Mouse (Mus musculus) kidney, embryonic 16.5 days (tissue): ENCODE results near the gene Snrk. TPM values are rescaled to one million over a fixed set of nuclear protein-coding genes. Genes with fewer than 3 reads are reported as not detected.
A peak's percentile ranks its signal among the peaks of the same experiment; 100 is the strongest.

Experiments used
- ATAC-seq: fragments of 200-750 bp; cut with Nextera tagmentation; 2 replicates; pipeline ENCODE4 v1.8.0; 2017; ENCODE audit warnings: moderate TSS enrichment; ENCODE audit not compliant: low FRiP score, low TSS enrichment
- H3K27ac ChIP-seq: fragments of 300-500 bp; sonication (generic); 2 replicates; pipeline ENCODE4 v1.5.1; 2014; ENCODE audit warnings: low read length
- H3K27me3 ChIP-seq: fragments of 300-500 bp; sonication (generic); 2 replicates; pipeline ENCODE4 v1.6.1; 2014; ENCODE audit warnings: low read length, control low read depth, mixed read lengths; ENCODE audit not compliant: insufficient read depth
- H3K36me3 ChIP-seq: fragments of 300-500 bp; sonication (generic); 2 replicates; pipeline ENCODE4 v1.6.1; 2014; ENCODE audit warnings: low read length, control low read depth, mixed read lengths; ENCODE audit not compliant: insufficient read depth
- H3K4me1 ChIP-seq: fragments of 300-500 bp; sonication (generic); 2 replicates; pipeline ENCODE4 v1.6.1; 2014; ENCODE audit warnings: low read length, control low read depth, mixed read lengths; ENCODE audit not compliant: insufficient read depth
- H3K4me2 ChIP-seq: fragments of 300-500 bp; sonication (generic); replicated peaks from 2 replicates; pipeline ENCODE4 v1.6.1; 2014; ENCODE audit warnings: low read depth, low read length
- H3K4me3 ChIP-seq: fragments of 300-500 bp; sonication (generic); 2 replicates; pipeline ENCODE4 v1.5.1; 2014; ENCODE audit warnings: mild to moderate bottlenecking, low read length
- H3K9ac ChIP-seq: fragments of 300-500 bp; sonication (generic); replicated peaks from 2 replicates; pipeline ENCODE4 v1.6.1; 2014; ENCODE audit warnings: low read length
- H3K9me3 ChIP-seq: fragments of 300-500 bp; sonication (generic); 2 replicates; pipeline ENCODE4 v1.6.1; 2016; ENCODE audit warnings: low read length, control low read depth
- WGBS: fragments of 180-500 bp; shearing (Covaris S2); extraction: QIAGEN DNeasy Blood & Tissue Kit; methylation state at CpG from one replicate; pipeline ENCODE4 v1.1.7; 2014; 5-methylcytosine and 5-hydroxymethylcytosine counted together
- polyA plus RNA-seq: library from polyadenylated mRNA; unstranded; fragments of >200 nt; fragmentation: Nextera tagmentation; extraction: Ambion mirVana; gene quantifications from 2 replicates; pipeline ENCODE4 v1.2.1, GENCODE M21; 2015

Gene Snrk
- polyA plus RNA-seq, 1 experiment from 2014 or later, result 65.1 TPM

DNA sequence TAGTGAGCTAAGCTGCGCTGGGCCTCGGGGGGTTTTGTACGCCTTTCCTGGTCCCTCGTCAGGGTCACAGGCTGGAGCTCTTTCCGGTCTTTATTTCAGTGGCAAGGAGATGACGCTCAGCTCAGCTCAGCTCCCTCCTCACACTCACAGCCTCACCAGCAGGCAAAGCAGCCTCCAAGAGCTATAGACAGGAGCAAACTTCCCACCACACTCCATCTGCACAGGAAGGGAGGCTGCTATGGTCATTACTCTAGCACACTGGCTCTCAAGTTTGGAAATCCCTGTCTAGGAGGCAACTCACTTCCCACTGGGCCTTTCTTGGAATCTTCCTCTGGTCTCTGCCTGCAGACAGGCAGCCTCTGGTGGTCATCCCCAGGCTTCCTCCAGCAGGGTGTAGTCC is 68.9 kb downstream of the Snrk start:
- peaks cover 14% of the 10 kb centered on the region; the same call in 1 of the 2 replicates for H3K4me1 ChIP-seq
- H3K36me3 ChIP-seq, result no peaks in the 10 kb centered on the region
- no peaks in the 10 kb centered on the region for H3K27me3 ChIP-seq
- WGBS, result 61% methylated on average over 6 of the region's 6 CpGs
- no peak overlapping the region for H3K4me2 ChIP-seq
- no peak overlapping the region for H3K9ac ChIP-seq
- no peak for ATAC-seq
- no peak overlapping the region for H3K4me3 ChIP-seq
- H3K27ac ChIP-seq, result peak overlapping the region; percentile 19
- no peaks in the 10 kb centered on the region for H3K9me3 ChIP-seq

DNA sequence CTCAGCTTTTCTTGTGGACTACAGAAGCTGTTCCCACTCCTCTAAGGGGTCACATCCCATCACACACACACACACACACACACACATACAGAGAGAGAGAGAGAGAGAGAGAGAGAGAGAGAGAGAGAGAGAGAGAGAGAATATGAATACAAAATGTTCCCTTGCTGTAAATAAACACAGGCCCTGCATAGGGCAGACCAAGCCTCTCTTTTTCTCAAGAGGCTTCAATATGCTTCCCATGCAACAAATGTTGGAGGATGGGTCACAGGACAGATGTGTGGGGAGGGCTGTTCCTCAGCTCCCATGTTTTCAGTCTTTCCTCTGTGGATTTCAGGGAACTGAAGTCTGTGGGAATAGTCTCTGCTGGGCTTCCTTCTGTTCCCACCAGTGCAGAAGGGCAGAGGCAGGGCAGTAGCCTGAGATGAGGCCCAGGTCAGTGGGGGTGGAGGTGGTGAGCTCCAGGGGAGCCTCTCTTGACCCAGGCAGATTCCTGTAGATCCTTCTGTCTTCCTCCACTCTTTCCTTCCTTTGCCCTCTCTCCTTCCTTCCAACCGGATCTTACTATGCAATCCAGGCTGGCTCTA is 69.7 kb downstream of the Snrk start:
- ATAC-seq, result peak; percentile 52; the same call in 1 of the 2 replicates
- 77% methylated on average over 1 of the region's 1 CpGs for WGBS

DNA sequence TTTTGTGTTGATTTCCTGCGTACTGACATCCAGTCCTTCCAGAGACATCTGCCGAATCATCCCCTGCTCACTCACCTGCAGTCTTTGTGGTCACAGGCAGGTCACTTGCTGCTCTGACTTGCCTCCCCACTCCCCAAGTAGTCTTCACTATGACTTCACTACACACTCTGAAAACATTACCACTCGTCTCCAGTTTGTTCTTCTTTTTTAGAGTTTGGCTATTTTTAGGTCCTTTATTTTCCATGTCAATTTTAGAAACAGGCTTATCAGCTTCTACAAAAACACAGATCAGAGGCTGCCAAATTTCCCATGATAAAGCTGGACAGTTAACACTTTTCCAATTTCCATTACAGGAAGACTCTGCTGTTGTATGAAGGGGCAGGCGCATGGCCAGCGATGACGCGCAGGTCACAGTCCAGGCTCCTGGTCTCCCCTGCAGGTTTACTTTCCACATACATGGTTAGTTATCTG is 70.4 kb downstream of the Snrk start:
- Histone ChIP-seq H3K9ac (no peak overlapping the region), H3K9me3 (no peaks in the 10 kb centered on the region), H3K27me3 (no peaks in the 10 kb centered on the region), H3K4me2 (no peak overlapping the region), H3K4me3 (no peak overlapping the region), H3K27ac (0 out of 2 replicates have a peak overlapping the region, but pooled peaks have one; percentile 0), H3K36me3 (no peaks in the 10 kb centered on the region), H3K4me1 (peaks cover 14% of the 10 kb centered on the region; the same call in 1 of the 2 replicates)
- ATAC-seq, result no peak
- 78% methylated on average over 7 of the region's 7 CpGs for WGBS

More for the DNA sequence above, 69.7 kb downstream of the Snrk start:
- Histone ChIP-seq H3K9ac (0 out of 2 replicates have a peak overlapping the region, but pooled peaks have one; percentile 7), H3K36me3 (no peaks in the 10 kb centered on the region), H3K4me2 (no peak overlapping the region), H3K27me3 (no peaks in the 10 kb centered on the region), H3K27ac (peak overlapping the region; percentile 57), H3K4me3 (no peak overlapping the region), H3K9me3 (no peaks in the 10 kb centered on the region), H3K4me1 (peaks cover 14% of the 10 kb centered on the region; the same call in 1 of the 2 replicates)

DNA sequence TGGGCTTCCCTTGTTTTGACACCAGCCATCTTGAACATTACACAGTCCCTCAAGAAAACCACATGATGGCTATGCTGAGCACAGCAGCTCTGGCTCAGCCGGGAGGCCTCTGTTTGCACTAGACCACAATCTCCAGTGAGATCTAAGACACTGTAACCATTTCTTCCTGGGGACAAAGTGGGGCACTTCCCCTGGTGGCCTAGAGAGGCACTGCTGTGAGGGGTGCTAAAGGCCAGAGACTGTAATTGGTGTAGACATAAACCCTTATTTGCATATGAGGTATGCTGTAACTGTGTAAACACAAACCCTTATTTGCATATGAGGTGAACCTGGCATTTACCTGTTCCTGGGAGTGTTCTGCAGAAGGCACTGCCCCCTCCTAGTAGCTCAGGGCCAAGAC is 71.7 kb downstream of the Snrk start:
- no peak overlapping the region for H3K9ac ChIP-seq
- no peaks in the 10 kb centered on the region for H3K9me3 ChIP-seq
- no peaks in the 10 kb centered on the region for H3K27me3 ChIP-seq
- 52% methylated on average over 1 of the region's 1 CpGs for WGBS
- ATAC-seq, result peak; percentile 50; the same call in 1 of the 2 replicates
- no peaks in the 10 kb centered on the region for H3K36me3 ChIP-seq
- H3K4me3 ChIP-seq, result no peak overlapping the region
- peaks cover 14% of the 10 kb centered on the region; the same call in 1 of the 2 replicates for H3K4me1 ChIP-seq
- no peak overlapping the region for H3K27ac ChIP-seq
- no peak overlapping the region for H3K4me2 ChIP-seq

DNA sequence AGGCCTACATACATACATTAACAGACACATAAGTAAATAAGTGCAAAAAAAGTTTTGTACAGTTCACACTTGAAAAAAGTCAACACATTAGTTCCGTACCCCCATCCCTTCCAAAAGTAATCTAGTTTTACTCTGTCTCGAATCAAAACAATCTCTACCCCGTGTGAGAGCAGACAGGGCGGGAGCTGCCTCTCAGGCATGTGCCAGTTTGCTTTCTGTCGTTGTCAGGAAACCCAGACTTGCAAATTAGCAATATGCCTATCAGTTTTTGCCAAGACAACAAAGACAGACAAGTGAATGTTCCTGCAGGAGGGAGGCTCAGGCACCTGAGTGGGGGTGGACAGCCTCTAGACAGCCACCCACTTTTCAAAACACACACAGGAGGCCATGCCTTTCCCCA is 76.3 kb downstream of the Snrk start:
- 64% methylated on average over 5 of the region's 5 CpGs for WGBS

DNA sequence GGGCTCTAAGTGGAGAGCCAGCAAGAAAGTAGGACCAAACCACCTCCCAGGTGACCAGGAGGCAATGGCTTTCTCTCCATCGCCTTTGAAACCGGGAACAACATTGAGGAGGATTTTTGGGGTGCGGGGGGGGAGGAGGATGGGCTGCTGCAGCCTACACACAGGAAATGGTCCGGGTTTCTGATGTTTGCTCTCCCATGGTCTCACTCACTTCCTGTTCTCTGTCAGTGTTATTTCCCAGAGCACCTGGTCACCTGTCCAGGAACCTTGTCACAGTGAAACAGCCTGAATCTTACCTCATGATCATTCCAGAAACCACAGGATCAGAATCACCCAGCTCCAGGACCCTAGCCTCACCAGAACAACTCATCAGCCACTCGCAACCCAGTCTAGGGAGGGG is 76.8 kb downstream of the Snrk start:
- Histone ChIP-seq H3K27ac (no peak overlapping the region), H3K9me3 (no peaks in the 10 kb centered on the region), H3K9ac (no peak overlapping the region), H3K4me1 (peaks cover 8% of the 10 kb centered on the region; the same call in 1 of the 2 replicates), H3K27me3 (no peaks in the 10 kb centered on the region), H3K4me3 (no peak overlapping the region), H3K4me2 (no peak overlapping the region), H3K36me3 (no peaks in the 10 kb centered on the region)
- WGBS, result 75% methylated on average over 5 of the region's 5 CpGs
- no peak for ATAC-seq

More for the DNA sequence above, 76.3 kb downstream of the Snrk start:
- Histone ChIP-seq H3K9ac (no peak overlapping the region), H3K4me3 (no peak overlapping the region), H3K36me3 (no peaks in the 10 kb centered on the region), H3K4me2 (no peak overlapping the region), H3K27me3 (no peaks in the 10 kb centered on the region), H3K27ac (no peak overlapping the region), H3K9me3 (no peaks in the 10 kb centered on the region), H3K4me1 (peaks cover 8% of the 10 kb centered on the region; the same call in 1 of the 2 replicates)
- ATAC-seq, result no peak

DNA sequence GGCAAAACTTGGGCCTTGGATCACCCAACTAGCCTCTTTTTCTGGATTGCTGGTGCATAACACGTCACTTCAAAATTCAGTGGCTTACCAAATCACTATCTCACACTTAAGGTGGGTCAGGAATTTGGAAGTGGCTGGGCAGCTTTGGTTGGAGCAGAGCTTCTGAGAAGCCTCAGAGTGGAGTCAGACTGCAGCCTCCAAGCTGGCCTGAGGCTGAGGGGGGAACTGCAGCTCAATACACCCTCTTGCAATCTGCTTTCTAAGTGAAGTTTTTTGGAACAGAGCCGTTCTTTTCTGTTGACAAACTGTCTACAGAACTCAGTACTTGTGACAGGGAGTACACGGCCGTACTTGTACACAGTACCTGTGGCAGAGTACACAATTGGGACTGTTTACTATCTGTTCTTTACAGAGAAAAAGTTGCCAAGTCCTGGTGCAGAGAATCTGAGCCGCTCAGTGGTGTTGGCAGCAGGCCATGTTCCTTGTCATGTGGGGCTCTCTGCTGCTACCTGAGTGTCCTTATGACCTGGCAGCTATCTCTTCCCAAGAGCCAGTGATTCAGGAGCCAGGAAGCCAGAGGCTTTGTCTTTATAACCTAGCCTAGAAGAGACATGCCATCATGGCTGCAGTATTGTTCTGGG is 78.1 kb downstream of the Snrk start:
- no peak overlapping the region for H3K27ac ChIP-seq
- ATAC-seq, result no peak
- 81% methylated on average over 5 of the region's 5 CpGs for WGBS

DNA sequence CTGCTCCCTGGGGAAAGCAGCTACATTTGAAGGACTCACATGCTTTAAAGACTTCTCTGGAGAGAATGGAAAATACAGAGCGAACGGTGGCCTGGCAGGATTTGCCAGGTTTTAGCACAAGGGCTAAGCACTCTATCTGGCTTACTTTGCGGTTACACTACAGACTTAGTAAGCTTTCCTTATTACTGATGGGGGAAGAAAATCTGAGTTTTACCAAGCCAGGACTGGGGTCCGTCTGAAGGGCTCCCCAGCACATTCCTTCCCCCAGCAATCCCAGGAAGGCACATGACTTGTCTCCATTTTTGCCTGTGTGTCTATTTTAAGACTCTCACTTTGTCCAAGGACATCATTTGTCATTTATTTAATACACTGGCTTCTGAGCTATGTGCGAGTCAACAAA is 80.0 kb downstream of the Snrk start:
- Histone ChIP-seq H3K4me3 (no peak overlapping the region), H3K4me2 (no peak overlapping the region), H3K36me3 (no peaks in the 10 kb centered on the region), H3K4me1 (peaks cover 8% of the 10 kb centered on the region; the same call in 1 of the 2 replicates), H3K9me3 (no peaks in the 10 kb centered on the region), H3K27ac (peak overlapping the region; percentile 21; the same call in 1 of the 2 replicates), H3K9ac (no peak overlapping the region), H3K27me3 (no peaks in the 10 kb centered on the region)
- WGBS, result 73% methylated on average over 5 of the region's 5 CpGs
- ATAC-seq, result no peak

More for the DNA sequence above, 78.1 kb downstream of the Snrk start:
- Histone ChIP-seq H3K4me3 (no peak overlapping the region), H3K4me1 (peaks cover 8% of the 10 kb centered on the region; the same call in 1 of the 2 replicates), H3K27me3 (no peaks in the 10 kb centered on the region), H3K4me2 (no peak overlapping the region), H3K9me3 (no peaks in the 10 kb centered on the region), H3K9ac (no peak overlapping the region), H3K36me3 (no peaks in the 10 kb centered on the region)

DNA sequence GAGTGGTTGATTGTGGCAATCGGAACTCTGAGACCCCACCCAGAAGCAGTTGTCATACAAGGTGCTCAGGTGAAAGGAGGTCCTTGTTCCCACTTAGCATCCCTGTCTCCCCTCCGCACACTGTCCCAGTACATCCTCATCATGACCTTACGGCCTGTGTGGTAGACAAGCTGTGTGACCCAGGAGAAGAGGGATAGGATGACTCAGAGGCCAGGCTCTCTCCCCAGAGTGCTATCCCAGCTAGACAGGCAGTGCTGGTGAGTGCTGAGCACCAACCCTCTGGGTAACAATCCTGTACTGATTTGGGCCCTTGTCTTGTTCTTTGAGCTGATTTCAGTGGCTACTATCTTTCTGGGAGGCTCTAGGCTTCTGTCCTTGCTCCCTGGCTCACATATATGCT is 81.6 kb downstream of the Snrk start:
- H3K27ac ChIP-seq, result no peak overlapping the region
- ATAC-seq, result no peak
- H3K9ac ChIP-seq, result no peak overlapping the region

DNA sequence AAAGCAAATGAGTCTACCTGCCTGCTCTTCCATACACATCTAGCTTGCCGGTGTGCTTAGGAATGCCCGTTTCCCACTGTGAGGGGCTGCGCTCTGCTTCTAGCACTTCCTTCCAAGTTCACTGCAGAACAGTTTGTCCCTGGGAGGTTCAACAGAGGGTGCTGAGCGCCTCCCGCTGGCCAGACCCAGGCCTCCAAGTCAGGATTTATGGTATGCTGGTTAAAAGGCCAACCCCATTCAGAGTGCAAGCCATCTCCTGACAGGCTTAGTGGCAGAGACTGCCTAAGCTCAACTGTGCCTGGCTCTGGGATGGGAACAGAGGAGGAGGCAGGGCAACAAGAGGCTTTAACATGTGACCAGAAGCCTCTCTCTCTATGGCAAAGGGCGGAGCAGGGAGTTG is 82.2 kb downstream of the Snrk start:
- 27% methylated on average over 6 of the region's 6 CpGs for WGBS
- Histone ChIP-seq H3K27ac (no peak overlapping the region), H3K4me2 (no peak overlapping the region), H3K36me3 (no peaks in the 10 kb centered on the region), H3K4me3 (no peak overlapping the region), H3K4me1 (peaks cover 8% of the 10 kb centered on the region; the same call in 1 of the 2 replicates), H3K27me3 (no peaks in the 10 kb centered on the region), H3K9ac (no peak overlapping the region), H3K9me3 (no peaks in the 10 kb centered on the region)
- no peak for ATAC-seq

More for the DNA sequence above, 81.6 kb downstream of the Snrk start:
- Histone ChIP-seq H3K36me3 (no peaks in the 10 kb centered on the region), H3K4me1 (peaks cover 8% of the 10 kb centered on the region; the same call in 1 of the 2 replicates), H3K27me3 (no peaks in the 10 kb centered on the region), H3K9me3 (no peaks in the 10 kb centered on the region), H3K4me2 (no peak overlapping the region), H3K4me3 (no peak overlapping the region)
- WGBS, result 88% methylated on average over 3 of the region's 3 CpGs
